Mouse (Mus musculus): ENCODE data around the gene Rap2c. TPM values are rescaled to one million over a fixed set of nuclear protein-coding genes. Genes with fewer than 3 reads are reported as not detected.

The Rap2c gene
- total RNA-seq, 2 experiments from 2014 or later: 20.6 to 21.0 TPM

DNA sequence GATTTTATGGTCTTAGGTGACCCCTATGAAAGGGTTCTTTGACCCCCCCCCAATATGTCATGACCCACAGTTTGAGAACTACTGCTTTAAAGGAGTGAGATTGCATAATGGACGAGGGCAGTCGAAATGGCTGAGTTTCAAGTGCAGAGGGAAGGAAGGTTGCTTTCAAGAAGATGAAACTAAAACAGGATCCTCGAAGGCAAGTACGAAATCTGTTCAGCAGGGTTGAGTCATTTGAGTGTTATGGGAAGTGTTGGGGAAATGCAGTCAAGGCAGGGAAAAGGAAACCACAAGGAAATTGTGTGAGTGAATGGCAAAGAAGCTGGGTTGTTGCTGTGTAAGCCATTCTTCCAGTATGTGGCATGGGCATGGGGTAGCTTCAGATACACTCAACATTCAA is 45.7 kb downstream of the Rap2c start:
- DNase-seq: no peak
- intact Hi-C loops (cut with DNase I): no loop called here

DNA sequence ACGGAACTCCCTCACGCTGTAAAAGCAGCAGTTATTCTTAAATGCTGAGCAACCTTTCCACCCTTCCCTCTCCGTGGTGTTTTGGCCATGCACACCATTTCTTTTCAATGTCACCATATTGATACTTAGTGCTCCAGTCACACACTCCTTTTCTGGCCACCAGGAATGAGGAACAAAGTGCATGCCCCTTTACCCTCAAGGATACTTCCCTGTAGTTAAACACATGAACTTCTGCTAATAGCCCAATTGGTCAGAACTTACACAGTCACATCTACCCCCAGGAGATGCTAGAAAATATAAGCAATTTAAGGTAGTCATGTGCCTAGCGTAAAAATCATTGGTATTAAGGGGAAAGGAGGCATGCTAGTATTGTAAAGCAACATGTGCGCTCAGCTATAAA is 47.9 kb downstream of the Rap2c start:
- intact Hi-C loops (cut with DNase I): no loop called here
- no peak for DNase-seq

DNA sequence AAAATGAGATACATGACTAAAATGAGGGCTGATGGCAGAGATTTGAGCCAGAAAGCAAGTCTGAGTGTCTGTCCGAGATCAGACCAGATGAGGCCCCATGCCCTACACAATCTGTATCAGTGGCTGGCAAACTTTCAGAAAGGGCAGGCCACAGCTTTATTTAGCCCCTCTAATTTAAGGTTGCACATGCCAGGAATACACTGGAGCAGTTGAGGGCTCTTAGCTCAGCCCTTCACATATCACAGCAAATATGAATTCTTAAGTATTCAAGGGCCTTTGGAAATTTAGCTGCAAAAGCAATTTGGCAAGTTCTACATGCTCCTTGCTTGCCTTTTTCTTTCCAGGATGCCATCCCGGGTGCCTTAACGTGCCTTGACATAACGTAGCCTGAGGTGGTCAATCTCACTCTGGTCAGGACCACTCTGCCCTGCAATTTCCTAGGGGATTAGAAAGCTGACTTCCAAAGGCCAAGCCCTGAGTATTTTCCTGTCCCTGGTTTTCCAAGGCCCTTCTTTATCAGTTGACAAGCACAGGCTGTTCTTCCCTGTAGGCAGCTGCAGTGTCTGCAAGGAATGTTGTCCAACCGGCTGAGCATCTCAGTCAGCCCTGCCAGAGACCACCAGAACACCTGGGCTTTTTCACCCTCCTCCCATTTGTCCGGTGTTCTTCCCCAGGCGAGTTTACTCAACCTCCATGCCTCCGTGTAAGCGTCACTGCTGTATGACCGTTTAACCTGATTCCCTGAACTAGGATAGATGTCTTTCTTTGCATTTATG is 49.5 kb downstream of the Rap2c start:
- intact Hi-C loops (cut with DNase I): no loop called here
- DNase-seq: no peak

DNA sequence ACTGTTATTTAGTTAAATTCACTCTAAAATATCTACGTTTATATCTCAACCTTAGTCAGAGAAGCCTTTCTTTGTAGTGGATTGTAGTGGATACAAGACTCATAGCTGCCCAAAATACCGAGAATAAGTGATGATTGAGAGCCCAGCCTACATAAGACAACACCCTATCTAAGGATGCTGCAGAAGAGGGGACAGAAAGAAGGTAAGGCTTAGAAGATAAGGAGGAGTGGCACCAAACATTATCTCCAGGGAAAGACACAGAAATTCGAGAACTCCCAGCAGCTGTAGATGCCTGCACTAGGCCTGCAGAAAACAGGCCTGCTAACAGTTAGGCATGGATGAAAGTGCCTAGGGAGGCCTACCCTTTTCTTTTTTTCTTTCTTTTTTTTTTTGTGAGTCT is 52.7 kb downstream of the Rap2c start:
- intact Hi-C loops (cut with DNase I): no loop called here

DNA sequence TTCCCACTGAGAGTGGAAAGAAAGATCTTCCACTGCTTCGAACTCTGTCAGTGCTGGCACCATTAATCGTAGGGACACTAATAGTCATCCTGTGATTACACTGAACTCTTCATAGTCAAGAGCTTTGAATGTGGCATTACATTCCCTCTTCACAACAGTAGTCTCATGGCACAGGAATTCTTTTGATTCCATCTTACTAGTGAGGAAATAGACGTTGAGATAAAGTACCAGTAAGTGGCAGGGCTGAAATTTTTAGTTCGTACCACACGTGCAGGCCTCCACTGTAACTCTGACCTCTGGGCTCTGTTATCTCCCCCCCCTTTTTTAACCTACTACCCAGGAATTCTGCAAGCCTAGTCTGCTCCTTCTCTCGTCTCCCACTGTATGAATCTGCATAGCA is 54.9 kb downstream of the Rap2c start:
- intact Hi-C loops (cut with DNase I): no loop called here
- DNase-seq: no peak

More for the DNA sequence above, 52.7 kb downstream of the Rap2c start:
- no peak for DNase-seq

Other genes starting within 250 kb of the Rap2c start
- gene Stk26, start 177.0 kb downstream of the Rap2c start, total RNA-seq (2021): 1 to 10 TPM; 1.3 to 1.9 TPM
- gene Frmd7, start 75.3 kb downstream of the Rap2c start, total RNA-seq (2021): under 1 TPM; 0.41 to 0.44 TPM
- gene Mbnl3, start 188.5 kb upstream of the Rap2c start, total RNA-seq (2021): under 1 TPM; 0.25 to 0.51 TPM

All from gastrocnemius, postnatal 36 days (tissue).